In the genomic region with DNA sequence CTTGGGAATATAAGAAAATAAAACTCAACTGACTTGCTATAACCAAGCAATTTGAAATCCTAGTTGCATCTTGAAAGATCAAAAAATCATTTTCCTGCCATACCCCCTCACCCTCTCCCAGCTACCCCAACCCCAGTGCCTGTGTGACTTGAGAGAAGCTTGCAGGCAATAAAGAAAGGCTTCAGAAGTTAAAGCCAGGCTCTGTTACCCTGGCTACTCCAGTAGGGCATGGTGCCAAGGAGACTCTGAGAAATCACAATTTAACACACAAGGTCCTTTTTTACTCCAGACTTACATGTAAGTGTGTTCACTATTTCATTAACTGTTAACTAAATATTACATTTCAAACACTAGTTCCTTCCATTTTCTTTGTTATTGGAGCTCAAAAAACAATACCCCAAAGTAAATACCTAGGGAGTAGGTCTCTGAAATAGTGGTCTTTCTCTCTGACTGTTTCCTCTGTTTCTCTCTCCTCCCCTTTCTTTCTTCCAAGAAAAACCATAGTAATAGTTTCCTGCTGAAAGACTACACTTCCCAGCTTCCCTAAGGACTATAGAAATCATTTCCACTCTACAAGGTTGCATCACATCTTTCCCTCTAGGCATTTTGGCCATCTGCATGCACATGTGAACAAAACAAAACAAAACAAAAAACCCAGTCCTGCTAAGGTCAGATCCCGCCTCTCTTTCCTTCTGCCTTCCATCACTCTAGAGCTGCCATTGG, we compare ENCODE assay signal across 14 mouse cellular contexts. TPM values are rescaled to one million over a fixed set of nuclear protein-coding genes. Genes with fewer than 3 reads are reported as not detected.
DNase-seq lines count a peak whose midpoint lies in the region; ATAC-seq and TF ChIP-seq lines count a peak whose summit lies in the region.
"Had no signal": no experiment of that assay in that cellular context is flagged by ENCODE, and none has a peak within 500 bp of the region (broad histone marks: within the 10 kb centered on the region; RNA-seq: fewer than 3 reads in every experiment).

No protein-coding gene starts in this region.

- no peaks in the 10 kb centered on the region for H3K36me3 ChIP-seq in lung, postnatal 0 days (ENCODE audit: insufficient read depth, low read length)
- no peaks in the 10 kb centered on the region for H3K36me3 ChIP-seq in limb, embryonic 13.5 days
- H3K36me3 ChIP-seq in intestine, embryonic 16.5 days (ENCODE audit: control insufficient read depth, insufficient read depth, low read length), result no peaks in the 10 kb centered on the region

- TF ChIP-seq EP300 in lung, postnatal 0 days (IDR thresholded peaks at IDR 0.05), result no peak

- H3K9ac ChIP-seq in lung, postnatal 0 days (replicated peaks; ENCODE audit: low read depth), result no peak overlapping the region
- no peak overlapping the region for H3K9ac ChIP-seq in limb, embryonic 13.5 days
- no peak overlapping the region for H3K9ac ChIP-seq in intestine, embryonic 16.5 days (ENCODE audit: low read depth, low read length)

- TF ChIP-seq CTCF in lung, postnatal 0 days (IDR thresholded peaks at IDR 0.05), result no peak

- 76% methylated on average over 1 of the region's 1 CpGs for WGBS in lung, postnatal 0 days
- 81% methylated on average over 1 of the region's 1 CpGs for WGBS in limb, embryonic 13.5 days
- 74% methylated on average over 1 of the region's 1 CpGs for WGBS in intestine, embryonic 16.5 days

- ATAC-seq in lung, postnatal 0 days, result no peak
- ATAC-seq in limb, embryonic 13.5 days (ENCODE audit: low FRiP score, low read depth), result peak; percentile 90
- ATAC-seq in intestine, embryonic 16.5 days, result no peak

- H3K4me3 ChIP-seq in lung, postnatal 0 days (ENCODE audit: low read depth, low read length), result no peak overlapping the region
- H3K4me3 ChIP-seq in limb, embryonic 13.5 days, result no peak overlapping the region
- H3K4me3 ChIP-seq in intestine, embryonic 16.5 days (ENCODE audit: low read length), result no peak overlapping the region
- H3K4me3 ChIP-seq: erythroblast, embryonic 14.5 days had no signal

- H3K4me1 ChIP-seq in lung, postnatal 0 days (ENCODE audit: insufficient read depth, low read depth, low read length), result no peaks in the 10 kb centered on the region
- H3K4me1 ChIP-seq in limb, embryonic 13.5 days, result peaks cover 29% of the 10 kb centered on the region
- no peaks in the 10 kb centered on the region for H3K4me1 ChIP-seq in intestine, embryonic 16.5 days (ENCODE audit: control insufficient read depth, insufficient read depth, low read length)

- peak; percentile 13 for DNase-seq in gastrocnemius, postnatal 14 days
- no peak for DNase-seq in gastrocnemius, postnatal 25 days
- peak; percentile 41 for DNase-seq in lung, postnatal 0 days (ENCODE audit: low spot score)
- no peak for DNase-seq in lung, postnatal 14 days
- DNase-seq in brain, adult 2 months (ENCODE audit: low read depth, low spot score), result peak; percentile 17
- no peak for DNase-seq in thymus, adult 18-20 months
- DNase-seq: gastrocnemius, postnatal 36 days; kidney, adult 18-20 months; lung, postnatal 36 days; spleen, adult 18-20 months had no signal

- intact Hi-C loops in gastrocnemius, postnatal 14 days (cut with DNase I; ENCODE audit: low total_unique reads), result no loop called here

- H3K27ac ChIP-seq in lung, postnatal 0 days (ENCODE audit: low read length), result no peak overlapping the region
- peak overlapping the region; percentile 83 for H3K27ac ChIP-seq in limb, embryonic 13.5 days
- H3K27ac ChIP-seq in intestine, embryonic 16.5 days (ENCODE audit: low read length), result no peak overlapping the region

- no peaks in the 10 kb centered on the region for H3K27me3 ChIP-seq in lung, postnatal 0 days (replicated peaks; ENCODE audit: insufficient read depth, low read length)
- H3K27me3 ChIP-seq in limb, embryonic 13.5 days, result no peaks in the 10 kb centered on the region
- H3K27me3 ChIP-seq in intestine, embryonic 16.5 days (replicated peaks; ENCODE audit: control insufficient read depth, insufficient read depth, low read length), result no peaks in the 10 kb centered on the region
- H3K27me3 ChIP-seq: CH12.LX had no signal

- no peaks in the 10 kb centered on the region for H3K9me3 ChIP-seq in lung, postnatal 0 days (ENCODE audit: low read length)
- H3K9me3 ChIP-seq in limb, embryonic 13.5 days, result no peaks in the 10 kb centered on the region
- no peaks in the 10 kb centered on the region for H3K9me3 ChIP-seq in intestine, embryonic 16.5 days (ENCODE audit: control insufficient read depth, low read length)

- no peak overlapping the region for H3K4me2 ChIP-seq in lung, postnatal 0 days (replicated peaks; ENCODE audit: low read depth, low read length)
- no peak overlapping the region for H3K4me2 ChIP-seq in limb, embryonic 13.5 days (replicated peaks)
- no peak overlapping the region for H3K4me2 ChIP-seq in intestine, embryonic 16.5 days (ENCODE audit: low read depth, low read length)

RNA-seq across cellular contexts. Expression of gene Tmem17, which starts 30.1 kb away (rescaled TPM):
- total RNA-seq in gastrocnemius, postnatal 14 days (2021), result 1 to 10 TPM; 1.4 to 2.5 TPM
- total RNA-seq in gastrocnemius, postnatal 25 days (2021), result 1 to 10 TPM; 1.1 to 1.7 TPM
- 13.8 and 14.5 TPM in 2 replicates for polyA plus RNA-seq in lung, postnatal 0 days (2015; fragmentation: Nextera tagmentation; extraction: Ambion mirVana)
- polyA plus RNA-seq in limb, embryonic 13.5 days (2015; fragmentation: Nextera tagmentation; extraction: Ambion mirVana), result 16.9 and 19.9 TPM in 2 replicates
- polyA plus RNA-seq in intestine, embryonic 16.5 days (2015; fragmentation: Nextera tagmentation; extraction: Ambion mirVana), result 9.5 and 9.6 TPM in 2 replicates
- polyA plus RNA-seq: erythroblast, embryonic 14.5 days had no signal

Comparison
In these comparisons a context has a peak if more than half of its experiments do, and no peak if none do; other contexts are left out.
1. DNase-seq: peak in gastrocnemius, postnatal 14 days (single experiment), lung, postnatal 0 days (single experiment) and brain, adult 2 months (single experiment); none in gastrocnemius, postnatal 25 days (single experiment), lung, postnatal 14 days (single experiment) and thymus, adult 18-20 months (0 of 2).